Mouse (Mus musculus) limb, embryonic 12.5 days (tissue): Measurements from ENCODE around the gene Insrr. TPM values are rescaled to one million over a fixed set of nuclear protein-coding genes. Genes with fewer than 3 reads are reported as not detected.
A peak's percentile ranks its signal among the peaks of the same experiment; 100 is the strongest.

Experiments
- ATAC-seq: fragments of 200-750 bp; cut with Nextera tagmentation; 2 replicates; pipeline ENCODE4 v1.8.0; 2017; ENCODE audit warnings: low read depth, moderate TSS enrichment; ENCODE audit not compliant: insufficient number of reproducible peaks, insufficient read depth, low FRiP score, low TSS enrichment
- H3K27ac ChIP-seq: fragments of 300-500 bp; sonication (generic); 2 replicates; pipeline ENCODE4 v1.5.1; 2016; ENCODE audit warnings: mild to moderate bottlenecking, moderate library complexity
- H3K27me3 ChIP-seq: fragments of 300-500 bp; sonication (generic); 2 replicates; pipeline ENCODE4 v1.6.1; 2016; ENCODE audit warnings: mild to moderate bottlenecking, moderate library complexity
- H3K36me3 ChIP-seq: fragments of 300-500 bp; sonication (generic); 2 replicates; pipeline ENCODE4 v1.6.1; 2016; ENCODE audit warnings: mild to moderate bottlenecking, moderate library complexity
- H3K4me1 ChIP-seq: fragments of 300-500 bp; sonication (generic); replicated peaks from 2 replicates; pipeline ENCODE4 v1.6.1; 2016
- H3K4me2 ChIP-seq: fragments of 300-500 bp; sonication (generic); 2 replicates; pipeline ENCODE4 v1.6.1; 2016; ENCODE audit warnings: mild to moderate bottlenecking, moderate library complexity
- H3K4me3 ChIP-seq: fragments of 300-500 bp; sonication (generic); replicated peaks from 2 replicates; pipeline ENCODE4 v1.5.1; 2016; ENCODE audit warnings: mild to moderate bottlenecking
- H3K9ac ChIP-seq: fragments of 300-500 bp; sonication (generic); replicated peaks from 2 replicates; pipeline ENCODE4 v1.6.1; 2016; ENCODE audit warnings: mild to moderate bottlenecking, moderate library complexity
- H3K9me3 ChIP-seq: fragments of 300-500 bp; sonication (generic); 2 replicates; pipeline ENCODE4 v1.6.1; 2016; ENCODE audit warnings: mild to moderate bottlenecking, moderate library complexity
- WGBS: fragments of 180-500 bp; shearing (Covaris S2); methylation state at CpG from one replicate; pipeline ENCODE4 v1.1.7; 2016; 5-methylcytosine and 5-hydroxymethylcytosine counted together
- polyA plus RNA-seq: library from polyadenylated mRNA; unstranded; fragments of >200 nt; fragmentation: Nextera tagmentation; extraction: Ambion mirVana; gene quantifications from 2 replicates; pipeline ENCODE4 v1.2.1, GENCODE M21; 2016

The Insrr gene
- polyA plus RNA-seq, 1 experiment from 2014 or later = 0.40 TPM

GRCm38 (mm10) chr3:87832109-87832859 lies 35.5 kb downstream of the Insrr start:
- H3K9me3 ChIP-seq = no peaks in the 10 kb centered on the region
- no peak overlapping the region for H3K9ac ChIP-seq
- H3K27ac ChIP-seq = no peak overlapping the region
- no peak overlapping the region for H3K4me2 ChIP-seq
- H3K36me3 ChIP-seq = no peaks in the 10 kb centered on the region
- no peak for ATAC-seq
- no peaks in the 10 kb centered on the region for H3K4me1 ChIP-seq
- no peak overlapping the region for H3K4me3 ChIP-seq
- H3K27me3 ChIP-seq = 0 out of 2 replicates have a peak, but pooled peaks cover 3% of the 10 kb centered on the region
- WGBS = 88% methylated on average over 7 of the region's 7 CpGs

GRCm38 (mm10) chr3:87833482-87833881 lies 36.7 kb downstream of the Insrr start:
- Histone ChIP-seq H3K27ac (no peak overlapping the region), H3K27me3 (0 out of 2 replicates have a peak, but pooled peaks cover 3% of the 10 kb centered on the region), H3K36me3 (no peaks in the 10 kb centered on the region), H3K4me1 (no peaks in the 10 kb centered on the region), H3K4me3 (no peak overlapping the region), H3K9ac (no peak overlapping the region), H3K4me2 (no peak overlapping the region), H3K9me3 (no peaks in the 10 kb centered on the region)
- WGBS = 68% methylated on average over 5 of the region's 5 CpGs
- ATAC-seq = no peak

- no peak for ATAC-seq
- Histone ChIP-seq H3K27ac (no peak overlapping the region), H3K9me3 (no peaks in the 10 kb centered on the region), H3K4me1 (no peaks in the 10 kb centered on the region), H3K36me3 (no peaks in the 10 kb centered on the region), H3K4me2 (no peak overlapping the region), H3K27me3 (no peaks in the 10 kb centered on the region), H3K9ac (no peak overlapping the region), H3K4me3 (no peak overlapping the region)
- WGBS = 4% methylated on average over 4 of the region's 4 CpGs
These were observed 41.9 kb downstream of the Insrr start for GRCm38 (mm10) chr3:87838622-87839021.

- Histone ChIP-seq H3K4me1 (no peaks in the 10 kb centered on the region), H3K27me3 (no peaks in the 10 kb centered on the region), H3K4me2 (no peak overlapping the region), H3K27ac (no peak overlapping the region), H3K9me3 (no peaks in the 10 kb centered on the region), H3K4me3 (no peak overlapping the region), H3K36me3 (no peaks in the 10 kb centered on the region), H3K9ac (no peak overlapping the region)
- no peak for ATAC-seq
These were observed 44.1 kb downstream of the Insrr start for GRCm38 (mm10) chr3:87840858-87841257.

GRCm38 (mm10) chr3:87844981-87845380 lies 48.2 kb downstream of the Insrr start:
- no peaks in the 10 kb centered on the region for H3K27me3 ChIP-seq
- H3K36me3 ChIP-seq = no peaks in the 10 kb centered on the region
- no peak overlapping the region for H3K27ac ChIP-seq
- no peaks in the 10 kb centered on the region for H3K4me1 ChIP-seq
- no peak overlapping the region for H3K9ac ChIP-seq
- no peaks in the 10 kb centered on the region for H3K9me3 ChIP-seq
- no peak for ATAC-seq
- no peak overlapping the region for H3K4me3 ChIP-seq
- 80% methylated on average over 4 of the region's 4 CpGs for WGBS
- H3K4me2 ChIP-seq = no peak overlapping the region

- 68% methylated on average over 4 of the region's 4 CpGs for WGBS
- Histone ChIP-seq H3K4me2 (no peak overlapping the region), H3K27ac (no peak overlapping the region), H3K27me3 (no peaks in the 10 kb centered on the region), H3K4me1 (no peaks in the 10 kb centered on the region), H3K9ac (no peak overlapping the region), H3K4me3 (no peak overlapping the region), H3K9me3 (no peaks in the 10 kb centered on the region), H3K36me3 (no peaks in the 10 kb centered on the region)
- ATAC-seq = no peak
These were observed 49.4 kb downstream of the Insrr start for GRCm38 (mm10) chr3:87846186-87846585.

- Histone ChIP-seq H3K27ac (no peak within 1 kb of the TSS), H3K4me3 (no peak within 1 kb of the TSS), H3K4me1 (no peaks in the 10 kb centered on the region), H3K27me3 (no peaks in the 10 kb centered on the region), H3K4me2 (no peak within 1 kb of the TSS), H3K9ac (no peak within 1 kb of the TSS), H3K9me3 (no peaks in the 10 kb centered on the region), H3K36me3 (no peaks in the 10 kb centered on the region)
- ATAC-seq = no peak
- WGBS = 70% methylated on average over 7 of the region's 7 CpGs
These were observed 49.9 kb downstream of the Insrr start, which contains the start of gene Sh2d2a for GRCm38 (mm10) chr3:87846650-87847110. Gene Sh2d2a, plus strand, starts transcription at chr3:87846755.

GRCm38 (mm10) chr3:87847680-87848079 lies 50.9 kb downstream of the Insrr start:
- no peaks in the 10 kb centered on the region for H3K9me3 ChIP-seq
- H3K27me3 ChIP-seq = no peaks in the 10 kb centered on the region
- H3K4me1 ChIP-seq = no peaks in the 10 kb centered on the region
- no peak overlapping the region for H3K27ac ChIP-seq
- no peak overlapping the region for H3K4me3 ChIP-seq
- ATAC-seq = no peak
- 75% methylated on average over 5 of the region's 5 CpGs for WGBS
- no peak overlapping the region for H3K9ac ChIP-seq
- H3K36me3 ChIP-seq = no peaks in the 10 kb centered on the region
- H3K4me2 ChIP-seq = no peak overlapping the region

GRCm38 (mm10) chr3:87849117-87849516 lies 52.4 kb downstream of the Insrr start:
- Histone ChIP-seq H3K4me1 (no peaks in the 10 kb centered on the region), H3K27me3 (no peaks in the 10 kb centered on the region), H3K9me3 (no peaks in the 10 kb centered on the region), H3K4me3 (no peak overlapping the region), H3K9ac (no peak overlapping the region), H3K27ac (no peak overlapping the region), H3K4me2 (no peak overlapping the region), H3K36me3 (no peaks in the 10 kb centered on the region)
- 81% methylated on average over 14 of the region's 14 CpGs for WGBS
- ATAC-seq = no peak

GRCm38 (mm10) chr3:87854795-87855568 lies 58.2 kb downstream of the Insrr start:
- Histone ChIP-seq H3K27ac (0 out of 2 replicates have a peak overlapping the region, but pooled peaks have one; percentile 12), H3K4me2 (no peak overlapping the region), H3K9me3 (no peaks in the 10 kb centered on the region), H3K9ac (no peak overlapping the region), H3K36me3 (peaks cover 44% of the 10 kb centered on the region), H3K27me3 (no peaks in the 10 kb centered on the region), H3K4me1 (no peaks in the 10 kb centered on the region), H3K4me3 (no peak overlapping the region)
- WGBS = 53% methylated on average over 7 of the region's 7 CpGs
- no peak for ATAC-seq

GRCm38 (mm10) chr3:87855936-87856335 lies 59.2 kb downstream of the Insrr start:
- H3K27ac ChIP-seq = no peak overlapping the region
- H3K36me3 ChIP-seq = peaks cover 53% of the 10 kb centered on the region
- no peaks in the 10 kb centered on the region for H3K4me1 ChIP-seq
- no peaks in the 10 kb centered on the region for H3K9me3 ChIP-seq
- no peak for ATAC-seq
- no peak overlapping the region for H3K9ac ChIP-seq
- 88% methylated on average over 8 of the region's 8 CpGs for WGBS
- H3K27me3 ChIP-seq = no peaks in the 10 kb centered on the region
- H3K4me2 ChIP-seq = no peak overlapping the region
- no peak overlapping the region for H3K4me3 ChIP-seq
